In the genomic region with DNA sequence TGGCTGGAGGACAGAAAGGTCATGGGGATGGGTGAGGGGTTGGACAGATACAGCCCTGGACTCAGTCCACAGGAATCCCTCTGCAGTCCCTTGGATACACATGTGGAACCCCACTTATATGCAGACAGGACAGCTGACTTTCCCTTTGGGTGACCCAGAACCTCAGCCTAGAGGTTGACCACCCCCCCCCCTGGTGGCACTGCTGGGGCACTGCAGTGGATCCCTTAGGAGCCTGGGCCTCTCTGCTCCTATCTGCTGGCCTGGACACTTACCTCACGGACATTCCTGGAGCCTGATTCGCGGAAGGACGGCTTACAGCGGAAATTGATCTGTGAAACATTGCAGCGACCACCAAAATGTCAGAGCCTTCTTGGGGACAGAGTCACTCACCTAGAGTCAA, we compare ENCODE assay signal across 15 mouse cellular contexts. TPM values are rescaled to one million over a fixed set of nuclear protein-coding genes. Genes with fewer than 3 reads are reported as not detected.
DNase-seq lines count a peak whose midpoint lies in the region; ATAC-seq and TF ChIP-seq lines count a peak whose summit lies in the region.
"Had no signal": no experiment of that assay in that cellular context is flagged by ENCODE, and none has a peak within 500 bp of the region (broad histone marks: within the 10 kb centered on the region; RNA-seq: fewer than 3 reads in every experiment).

No protein-coding gene starts in this region.

- no peak for TF ChIP-seq POLR2A in lung, adult 2 months (IDR thresholded peaks at IDR 0.05; ENCODE audit: borderline replicate concordance, extremely low read depth, low read depth, low read length)

- H3K4me3 ChIP-seq in heart, embryonic 10.5 days, result no peak overlapping the region
- no peak overlapping the region for H3K4me3 ChIP-seq in lung, embryonic 14.5 days (ENCODE audit: low read depth, low read length)
- no peak overlapping the region for H3K4me3 ChIP-seq in lung, adult 2 months (replicated peaks; ENCODE audit: extremely low read depth, low read depth, low read length)
- H3K4me3 ChIP-seq: embryonic facial prominence, embryonic 15.5 days had no signal

- no peak overlapping the region for H3K9ac ChIP-seq in lung, embryonic 14.5 days
- H3K9ac ChIP-seq: embryonic facial prominence, embryonic 15.5 days had no signal

- no peaks in the 10 kb centered on the region for H3K27me3 ChIP-seq in heart, embryonic 10.5 days (ENCODE audit: insufficient read depth, poor library complexity, severe bottlenecking)
- no peaks in the 10 kb centered on the region for H3K27me3 ChIP-seq in lung, embryonic 14.5 days (ENCODE audit: insufficient read depth, low read length)
- H3K27me3 ChIP-seq: embryonic facial prominence, embryonic 15.5 days had no signal

- H3K4me1 ChIP-seq in heart, embryonic 10.5 days, result peaks cover 60% of the 10 kb centered on the region
- no peaks in the 10 kb centered on the region; the same call in 1 of the 2 replicates for H3K4me1 ChIP-seq in lung, embryonic 14.5 days (ENCODE audit: insufficient read depth)
- peaks cover 16% of the 10 kb centered on the region for H3K4me1 ChIP-seq in lung, adult 2 months (ENCODE audit: control insufficient read depth, insufficient read depth, low read length)

- peaks cover 76% of the 10 kb centered on the region for H3K36me3 ChIP-seq in heart, embryonic 10.5 days
- peaks cover 47% of the 10 kb centered on the region for H3K36me3 ChIP-seq in lung, embryonic 14.5 days (ENCODE audit: insufficient read depth)

- TF ChIP-seq CTCF in lung, embryonic 14.5 days (IDR thresholded peaks at IDR 0.05; ENCODE audit: low read depth), result peak; percentile 61
- no peak for TF ChIP-seq CTCF in lung, adult 2 months (IDR thresholded peaks at IDR 0.05; ENCODE audit: insufficient read depth, low read length)

- no peak overlapping the region for H3K4me2 ChIP-seq in lung, embryonic 14.5 days
- H3K4me2 ChIP-seq: embryonic facial prominence, embryonic 15.5 days had no signal

- H3K27ac ChIP-seq in heart, embryonic 10.5 days, result 0 out of 2 replicates have a peak overlapping the region, but pooled peaks have one; percentile 19
- H3K27ac ChIP-seq in lung, embryonic 14.5 days (ENCODE audit: low read depth), result no peak overlapping the region
- H3K27ac ChIP-seq: embryonic facial prominence, embryonic 15.5 days had no signal

- no peak for ATAC-seq in lung, embryonic 14.5 days (ENCODE audit: insufficient read depth)
- ATAC-seq in megakaryocyte progenitor cell, adult 5-6 weeks (replicated peaks; ENCODE audit: poor library complexity), result peak; percentile 38; the same call in 1 of the 2 replicates

- no peak for DNase-seq in heart, embryonic 10.5 days (ENCODE audit: low spot score)
- DNase-seq in heart, postnatal 14 days, result no peak
- no peak for DNase-seq in lung, embryonic 14.5 days
- no peak for DNase-seq in lung, adult 2 months
- DNase-seq in NIH3T3 (ENCODE audit: low read depth), result peak; percentile 19
- DNase-seq in left cerebral cortex, adult 18-20 months (ENCODE audit: low spot score in 2 of 2), result no peak
- no peak for DNase-seq in cerebellum, adult 11 months
- DNase-seq: adrenal gland, adult 2 months; cerebellum, adult 9-10 months; kidney, postnatal 14 days; lung, postnatal 14 days had no signal

- no peaks in the 10 kb centered on the region for H3K9me3 ChIP-seq in heart, embryonic 10.5 days
- H3K9me3 ChIP-seq in lung, embryonic 14.5 days (ENCODE audit: low read depth, low read length), result no peaks in the 10 kb centered on the region
- H3K9me3 ChIP-seq: embryonic facial prominence, embryonic 15.5 days had no signal

- 46% methylated on average over 6 of the region's 6 CpGs for WGBS in heart, embryonic 10.5 days
- 59% methylated on average over 6 of the region's 6 CpGs for WGBS in lung, embryonic 14.5 days
- 71% methylated on average over 6 of the region's 6 CpGs for WGBS in lung, adult 2 months

- intact Hi-C loops in heart, postnatal 14 days (cut with DNase I), result loop anchor here (5.0 kb wide), 1 partner anchor 115 kb away; no protein-coding TSS in a partner anchor

RNA-seq across cellular contexts. Expression of a gene that starts 3.1 kb away (rescaled TPM):
- polyA plus RNA-seq in heart, embryonic 10.5 days (2016; fragmentation: Nextera tagmentation; extraction: Ambion mirVana), result 1.9 and 3.0 TPM in 2 replicates
- not detected for total RNA-seq in heart, postnatal 14 days (2021)
- polyA plus RNA-seq in lung, embryonic 14.5 days (2014; fragmentation: Nextera tagmentation; extraction: Ambion mirVana), result 0.34 and 1.1 TPM in 2 replicates
- polyA plus RNA-seq in lung, adult 2 months (2012; rRNA removed), result not detected in 2 replicates
- not detected in 2 replicates for total RNA-seq in megakaryocyte progenitor cell, adult 5-6 weeks (2015)
- 0.21 and 0.95 TPM in 2 replicates for total RNA-seq in megakaryocyte progenitor cell, adult 5-6 weeks (2017)
- total RNA-seq in left cerebral cortex, adult 18-20 months (2021), result not detected
- total RNA-seq: adrenal gland, adult 2 months; heart, postnatal 25 days; left cerebral cortex, postnatal 14 days had no signal
- polyA plus RNA-seq: adrenal gland, adult 2 months had no signal

RNA-seq across cellular contexts. Expression of a gene that starts 10.3 kb away (rescaled TPM):
- polyA plus RNA-seq in heart, embryonic 10.5 days (2016; fragmentation: Nextera tagmentation; extraction: Ambion mirVana), result 1,001 and 1,694 TPM in 2 replicates
- 10 to 100 TPM; 15.7 to 16.8 TPM for total RNA-seq in heart, postnatal 14 days (2021)
- polyA plus RNA-seq in lung, embryonic 14.5 days (2014; fragmentation: Nextera tagmentation; extraction: Ambion mirVana), result 1,044 and 1,097 TPM in 2 replicates
- 10.0 and 10.1 TPM in 2 replicates for polyA plus RNA-seq in lung, adult 2 months (2012; rRNA removed)
- total RNA-seq in megakaryocyte progenitor cell, adult 5-6 weeks (2015), result 0.32 and 0.86 TPM in 2 replicates
- total RNA-seq in megakaryocyte progenitor cell, adult 5-6 weeks (2017), result 0.12 and 0.30 TPM in 2 replicates
- total RNA-seq in left cerebral cortex, adult 18-20 months (2021), result 10 to 100 TPM; 19.0 to 23.8 TPM

RNA-seq across cellular contexts. Expression of a gene that starts 15.3 kb away (rescaled TPM):
- 0.16 and 0.57 TPM in 2 replicates for polyA plus RNA-seq in heart, embryonic 10.5 days (2016; fragmentation: Nextera tagmentation; extraction: Ambion mirVana)
- total RNA-seq in heart, postnatal 14 days (2021), result not detected
- 0.22 and 0.33 TPM in 2 replicates for polyA plus RNA-seq in lung, embryonic 14.5 days (2014; fragmentation: Nextera tagmentation; extraction: Ambion mirVana)
- 0.10 and 0.13 TPM in 2 replicates for polyA plus RNA-seq in lung, adult 2 months (2012; rRNA removed)
- 0.17 TPM in 2 replicates for total RNA-seq in megakaryocyte progenitor cell, adult 5-6 weeks (2015)
- total RNA-seq in megakaryocyte progenitor cell, adult 5-6 weeks (2017), result 0.17 TPM in 1 of 2 replicates, not detected in the other
- total RNA-seq in left cerebral cortex, adult 18-20 months (2021), result 10 to 100 TPM; 56.6 to 61.4 TPM
- total RNA-seq: heart, postnatal 25 days had no signal

RNA-seq across cellular contexts. Expression of a gene that starts 33.3 kb away (rescaled TPM):
- 58.4 and 61.0 TPM in 2 replicates for polyA plus RNA-seq in heart, embryonic 10.5 days (2016; fragmentation: Nextera tagmentation; extraction: Ambion mirVana)
- total RNA-seq in heart, postnatal 14 days (2021), result 10 to 100 TPM; 62.3 to 63.1 TPM
- polyA plus RNA-seq in lung, embryonic 14.5 days (2014; fragmentation: Nextera tagmentation; extraction: Ambion mirVana), result 59.2 and 63.9 TPM in 2 replicates
- 252 and 308 TPM in 2 replicates for polyA plus RNA-seq in lung, adult 2 months (2012; rRNA removed)
- total RNA-seq in megakaryocyte progenitor cell, adult 5-6 weeks (2015), result 111 and 112 TPM in 2 replicates
- total RNA-seq in megakaryocyte progenitor cell, adult 5-6 weeks (2017), result 76.3 and 94.7 TPM in 2 replicates
- total RNA-seq in left cerebral cortex, adult 18-20 months (2021), result 100 to 1,000 TPM; 491 to 526 TPM

Comparison
In these comparisons a context has a peak if more than half of its experiments do, and no peak if none do; other contexts are left out.
1. RNA of a gene that starts 10.3 kb away (total RNA-seq): 19.0 to 23.8 TPM in left cerebral cortex, adult 18-20 months and 15.7 to 16.8 TPM in heart, postnatal 14 days; 0.12 to 0.86 TPM in megakaryocyte progenitor cell, adult 5-6 weeks; every median in the first group is over 4 times any median in the second.
2. RNA of a gene that starts 15.3 kb away (total RNA-seq): 56.6 to 61.4 TPM in left cerebral cortex, adult 18-20 months; 0.17 TPM in megakaryocyte progenitor cell, adult 5-6 weeks and not detected in heart, postnatal 14 days; every median in the first group is over 10 times any median in the second.